Mouse (Mus musculus) MEL (cell line): Measurements from ENCODE around the gene Dnttip2.
A peak's percentile ranks its signal among the peaks of the same experiment; 100 is the strongest.

Experiments used
- CTCF ChIP-seq, 3 experiments: IDR thresholded peaks in 2 of 3; conservative IDR thresholded peaks in 1 of 3; 2 replicates each; pipeline ENCODE4 v1.5.1; 2011 to 2012; ENCODE audit warnings: low read length in 3 of 3, low read depth in 2 of 3, mild to moderate bottlenecking in 2 of 3, improper control_type of control experiment in 1 of 3, inconsistent platforms in 1 of 3, mixed read lengths in 1 of 3, moderate library complexity in 1 of 3; ENCODE audit not compliant: control insufficient read depth in 1 of 3, insufficient read depth in 1 of 3, poor library complexity in 1 of 3, severe bottlenecking in 1 of 3
- EP300 ChIP-seq, 2 experiments: IDR thresholded peaks; 2 replicates each; pipeline ENCODE4 v1.6.1; 2011; ENCODE audit warnings: improper control_type of control experiment in 2 of 2, low read length in 2 of 2, low read depth in 1 of 2, mild to moderate bottlenecking in 1 of 2
- ETS1 ChIP-seq: IDR thresholded peaks from 2 replicates; pipeline ENCODE4 v1.6.1; 2012; ENCODE audit warnings: low read depth, mild to moderate bottlenecking, inconsistent platforms, low read length, improper control_type of control experiment, moderate library complexity
- GABPA ChIP-seq: IDR thresholded peaks from 2 replicates; pipeline ENCODE4 v1.6.1; 2012; ENCODE audit warnings: low read depth, mild to moderate bottlenecking, inconsistent platforms, low read length, improper control_type of control experiment, moderate library complexity
- MAX ChIP-seq: IDR thresholded peaks from 2 replicates; pipeline ENCODE4 v1.6.1; 2011; ENCODE audit warnings: low read length, improper control_type of control experiment
- NRF1 ChIP-seq: IDR thresholded peaks from 2 replicates; pipeline ENCODE4 v1.6.1; 2014; ENCODE audit warnings: low read depth, mild to moderate bottlenecking, inconsistent platforms, low read length, improper control_type of control experiment, moderate library complexity; ENCODE audit not compliant: poor library complexity, insufficient read depth, severe bottlenecking
- POLR2A ChIP-seq, 2 experiments: IDR thresholded peaks; 2 replicates each; pipeline ENCODE4 v1.6.1; 2011 to 2012; ENCODE audit warnings: low read length in 2 of 2, mild to moderate bottlenecking in 2 of 2, control low read depth in 1 of 2, improper control_type of control experiment in 1 of 2, low read depth in 1 of 2, moderate library complexity in 1 of 2; ENCODE audit not compliant: control insufficient read depth in 1 of 2, insufficient read depth in 1 of 2, poor library complexity in 1 of 2

- TF ChIP-seq CTCF (IDR thresholded peaks at IDR 0.05 in 2 of 3, conservative IDR thresholded peaks at IDR 0.05 in 1 of 3; ENCODE audit: control insufficient read depth in 1 of 3, insufficient read depth in 1 of 3, low read depth in 2 of 3, low read length in 3 of 3, poor library complexity in 1 of 3, severe bottlenecking in 1 of 3), result no peak
- TF ChIP-seq ETS1, result peak; percentile 69
- peak; percentile 78; the same call in 1 of the 2 replicates for TF ChIP-seq MAX
- TF ChIP-seq NRF1, result peak; percentile 38; the same call in 1 of the 2 replicates
- TF ChIP-seq GABPA, result 0 out of 2 replicates have a peak, but pooled peaks have one; percentile 58
- peak; percentile 72 to 82; a peak in 3 of 4 replicates for TF ChIP-seq POLR2A (IDR thresholded peaks at IDR 0.05; ENCODE audit: control insufficient read depth in 1 of 2, insufficient read depth in 1 of 2, low read depth in 1 of 2, low read length in 2 of 2, poor library complexity in 1 of 2)
- TF ChIP-seq EP300 (IDR thresholded peaks at IDR 0.05; ENCODE audit: low read depth in 1 of 2, low read length in 2 of 2), result peak in 1 of 2 experiments; percentile 44; a peak in 1 of 4 replicates
Measured at GRCm38 (mm10) chr3:122274241-122275024, at the start of gene Dnttip2.
